Mouse (Mus musculus) ES-E14 (cell line): ENCODE results near the gene Lcmt2.

Source experiments
- CHD2 ChIP-seq: IDR thresholded peaks from 2 replicates; pipeline ENCODE4 v1.6.1; 2014; ENCODE audit warnings: mild to moderate bottlenecking, low read depth, low read length, inconsistent platforms
- HCFC1 ChIP-seq: IDR thresholded peaks from 2 replicates; pipeline ENCODE4 v1.6.1; 2012; ENCODE audit warnings: low read length, inconsistent platforms, borderline replicate concordance; ENCODE audit not compliant: insufficient read depth
- MAFK ChIP-seq: IDR thresholded peaks from 2 replicates; pipeline ENCODE4 v1.6.1; 2014; ENCODE audit warnings: mild to moderate bottlenecking, low read depth, low read length, inconsistent platforms; ENCODE audit not compliant: insufficient read depth
- ZC3H11A ChIP-seq: IDR thresholded peaks from 2 replicates; pipeline ENCODE4 v1.6.1; 2012; ENCODE audit warnings: low read depth, mild to moderate bottlenecking, inconsistent platforms, low read length, borderline replicate concordance
- ZNF384 ChIP-seq: IDR thresholded peaks from 2 replicates; pipeline ENCODE4 v1.6.1; 2012; ENCODE audit warnings: low read depth, low read length, inconsistent platforms

DNA sequence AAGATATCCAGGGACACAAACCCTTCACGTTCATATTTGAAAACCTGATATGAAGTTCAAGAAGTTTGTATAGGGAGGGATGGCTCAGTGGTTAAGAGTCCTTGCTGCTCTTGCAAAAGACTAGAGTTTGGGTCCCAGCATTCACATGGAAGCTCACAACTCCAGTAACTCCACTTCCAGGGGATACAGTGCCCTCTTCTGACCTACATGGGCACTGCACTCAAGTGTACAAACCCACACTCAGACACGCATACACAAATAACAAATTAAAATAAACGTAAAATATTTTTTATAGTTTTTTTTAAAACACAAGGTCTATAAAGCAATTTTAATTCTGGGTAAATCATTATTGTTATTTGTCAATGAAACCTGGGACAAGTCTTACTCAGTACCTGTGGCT lies 51.9 kb downstream of the Lcmt2 start:
- TF ChIP-seq ZC3H11A = peak; percentile 38; the same call in 1 of the 2 replicates
- TF ChIP-seq HCFC1 = no peak
- no peak for TF ChIP-seq ZNF384
- TF ChIP-seq CHD2 = no peak
- no peak for TF ChIP-seq MAFK
